Mouse (Mus musculus) left cerebral cortex, adult 18-20 months (tissue): Measurements from ENCODE around the gene Lrrc8e. TPM values are rescaled to one million over a fixed set of nuclear protein-coding genes. Genes with fewer than 3 reads are reported as not detected.

Experiments used
- DNase-seq, 2 experiments: peaks; one replicate each; pipeline ENCODE4 v3.0.0; 2021 to 2022; ENCODE audit warnings: low spot score in 2 of 2, mixed read lengths in 1 of 2
- long read RNA-seq, 2 experiments: library from polyadenylated mRNA; stranded (forward); transcript quantifications; one replicate each; pipeline ENCODE4 v2.0.0; 2021
- total RNA-seq, 2 experiments: library from RNA; stranded (reverse); gene quantifications; 2 replicates each; pipeline ENCODE4 v1.2.3; 2021

The Lrrc8e gene
- total RNA-seq = under 1 TPM in 1 of 2 experiments, not detected in 1; 0.33 TPM
- long read RNA-seq, experiment 1 = 0 reads
- long read RNA-seq, experiment 2 = 0 reads

DNA sequence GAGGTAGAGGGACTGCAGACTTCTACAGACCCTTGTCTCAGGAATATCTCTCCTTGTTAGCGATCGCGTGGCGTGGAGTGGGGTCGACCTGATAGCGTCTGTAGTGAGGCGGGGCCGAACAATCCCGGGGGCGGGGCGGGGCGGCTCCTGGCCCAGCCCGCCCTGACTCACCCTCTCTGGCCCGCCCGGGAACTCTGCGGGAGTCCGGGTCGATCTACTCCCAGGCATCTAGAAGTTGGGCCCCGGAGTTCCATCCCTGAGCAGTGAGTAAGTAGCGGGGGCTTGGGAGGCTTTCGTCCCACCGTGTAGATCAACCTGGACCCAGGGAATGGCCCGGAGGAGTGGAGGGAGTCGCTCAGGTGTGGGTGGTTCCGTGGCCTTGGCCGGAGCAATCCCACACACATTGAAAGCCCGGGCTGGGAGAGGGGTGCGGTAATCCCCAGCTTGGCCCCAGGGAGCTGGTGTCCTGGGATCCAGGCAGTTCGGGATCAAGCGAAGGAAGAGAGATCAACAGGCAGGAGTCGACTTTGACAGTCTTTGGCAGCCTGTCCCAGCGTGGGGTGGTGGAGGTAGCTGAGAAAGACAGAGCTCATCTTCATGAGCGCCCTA, at the start of gene Lrrc8e:
Gene Lrrc8e, plus strand, starts transcription at position 89 of the 609 bp plus-strand sequence.
- DNase-seq = no peak

DNA sequence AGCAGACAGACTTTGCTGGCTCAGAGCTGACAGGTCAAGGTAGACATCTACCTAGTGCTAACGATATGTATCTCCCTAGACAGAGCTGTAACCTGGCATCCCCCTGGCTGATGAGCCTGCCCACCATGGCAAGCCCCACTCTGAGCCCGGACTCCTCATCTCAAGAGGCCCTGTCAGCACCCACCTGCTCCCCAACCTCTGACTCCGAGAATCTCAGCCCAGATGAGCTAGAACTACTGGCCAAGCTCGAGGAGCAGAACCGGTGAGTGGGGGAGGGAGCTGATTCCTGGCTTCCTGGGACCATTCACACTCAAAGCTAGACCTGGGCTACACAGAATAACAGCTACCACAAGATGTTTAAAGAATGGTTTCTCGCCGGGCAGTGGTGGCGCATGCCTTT, 43.2 kb upstream of the Lrrc8e start:
- no peak for DNase-seq

DNA sequence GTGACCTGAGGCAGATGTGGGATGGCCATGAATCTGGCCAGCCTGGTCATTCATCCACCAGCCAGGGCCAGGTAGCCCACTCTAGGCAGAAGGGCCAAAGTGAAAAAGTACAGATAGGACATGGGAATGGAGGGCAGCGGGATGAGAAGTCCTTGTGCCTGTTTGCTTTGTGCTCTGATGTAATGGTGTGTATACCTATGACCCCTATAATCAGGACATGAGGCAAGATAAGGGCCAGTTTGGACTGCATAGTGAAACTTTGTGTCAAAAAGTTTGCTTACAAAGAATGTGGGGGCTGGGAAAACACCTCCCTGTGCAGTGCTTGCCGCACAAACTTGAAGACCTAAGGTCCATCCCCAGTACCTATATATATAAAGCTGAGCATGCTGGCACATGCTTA, 40.5 kb upstream of the Lrrc8e start:
- no peak for DNase-seq

DNA sequence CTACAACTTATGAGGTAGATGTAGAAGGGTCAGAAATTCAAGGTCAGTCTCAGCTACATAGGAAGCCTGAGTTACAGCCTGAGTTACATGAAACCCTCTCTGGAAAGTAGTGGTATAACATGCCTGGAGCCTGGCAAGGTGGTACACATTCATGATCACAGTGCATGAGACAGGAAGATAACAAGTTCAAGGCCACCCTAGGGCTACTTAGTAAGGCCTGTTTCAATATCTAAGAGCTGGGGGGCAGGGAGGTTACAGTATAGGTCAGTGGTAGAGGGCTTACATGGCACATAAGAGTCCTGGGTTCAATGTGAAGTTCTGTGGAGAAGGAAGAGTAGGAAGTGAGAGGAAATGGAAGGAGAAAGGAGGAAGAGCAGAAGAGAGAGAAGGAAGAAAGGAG, 38.0 kb upstream of the Lrrc8e start:
- DNase-seq = no peak

DNA sequence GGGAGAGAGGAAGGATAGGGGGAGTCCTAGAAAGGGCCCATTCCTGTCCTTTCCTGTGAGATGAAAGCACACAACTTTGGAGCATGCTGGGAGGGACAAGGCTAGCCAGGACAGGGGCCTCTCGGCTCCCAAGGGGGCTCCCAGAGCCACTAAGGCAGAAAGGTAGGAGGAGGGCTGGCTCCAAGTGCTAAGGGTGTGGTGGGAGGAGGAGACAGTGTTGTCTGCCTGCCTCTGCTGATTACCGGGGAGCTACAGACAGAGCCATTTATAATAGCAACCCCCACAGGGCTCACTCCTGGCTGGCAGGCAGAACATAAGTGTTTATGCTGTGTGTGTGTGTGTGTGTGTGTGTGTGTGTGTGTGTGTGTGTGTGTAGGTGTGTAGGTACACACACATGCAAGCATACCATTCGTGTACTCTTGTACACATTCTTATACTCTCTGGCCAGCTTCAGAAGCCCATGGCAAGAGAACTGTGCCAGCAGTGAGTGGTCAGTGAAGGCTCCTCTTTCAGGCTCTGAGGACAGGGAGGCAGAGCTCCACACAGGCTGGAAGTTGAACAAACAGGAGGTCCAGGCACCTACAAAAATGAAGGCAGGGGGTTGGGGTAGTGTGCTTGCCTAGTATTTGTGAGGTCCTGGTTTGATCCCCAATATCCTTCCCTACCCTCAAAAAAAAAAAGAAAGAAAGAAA, 37.5 kb upstream of the Lrrc8e start:
- DNase-seq = no peak

DNA sequence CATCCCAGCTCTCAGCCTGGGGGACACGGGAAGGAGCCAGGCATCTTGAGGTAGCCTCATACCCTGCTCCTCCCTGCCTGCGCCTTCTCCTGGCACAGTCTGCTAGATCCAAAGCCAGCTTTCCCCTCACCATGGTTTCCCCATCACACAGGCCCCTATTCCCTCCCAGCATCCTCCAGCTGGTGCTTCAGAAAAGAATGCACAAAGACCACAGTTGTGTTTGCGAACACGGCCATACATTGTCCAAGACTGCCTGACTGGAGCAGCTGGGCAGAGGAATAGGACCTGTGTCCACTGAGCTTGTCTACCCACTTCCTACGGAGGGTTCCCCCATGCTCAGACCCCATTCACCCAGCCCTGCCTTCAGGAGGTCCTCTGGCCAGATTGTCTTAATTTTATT, 34.3 kb upstream of the Lrrc8e start:
- DNase-seq = no peak

DNA sequence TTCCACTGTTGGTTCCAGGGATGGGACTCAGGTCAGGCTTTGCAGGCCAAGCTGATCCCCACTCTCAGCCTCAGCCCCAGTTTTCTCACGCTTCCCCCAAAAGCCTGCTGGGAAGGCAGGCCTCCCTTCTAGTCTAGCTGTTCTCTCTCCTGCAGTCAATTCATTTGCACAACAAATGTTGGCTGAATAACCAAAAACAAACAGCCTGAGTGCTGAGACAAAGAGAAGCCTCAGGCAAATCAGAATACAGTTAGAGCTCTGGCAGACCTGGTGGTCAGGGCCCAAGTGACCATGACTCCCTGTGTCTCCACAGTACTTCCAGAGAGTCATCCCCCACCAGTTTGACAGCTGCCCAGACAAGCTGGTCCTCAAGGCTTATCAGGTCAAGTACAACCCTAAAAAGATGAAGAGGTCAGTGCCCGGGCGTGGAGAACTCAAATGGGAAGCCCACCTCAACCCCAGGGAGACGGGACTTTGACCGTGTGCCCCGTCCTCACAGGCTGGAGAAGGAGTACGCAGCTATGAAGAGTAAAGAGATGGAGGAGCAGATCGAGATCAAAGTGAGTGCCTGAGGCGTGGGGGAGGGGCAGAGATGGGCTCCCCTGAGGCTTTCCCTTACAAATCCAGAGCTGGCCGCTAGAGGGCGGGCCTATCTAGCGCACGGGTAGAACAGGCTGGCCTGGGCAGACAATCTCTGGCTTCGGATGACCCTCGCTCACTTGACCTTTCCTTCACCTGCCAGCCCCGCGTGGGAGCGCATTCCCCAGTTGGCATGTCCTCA, 33.6 kb upstream of the Lrrc8e start:
- DNase-seq = peak; percentile 91 to 92

DNA sequence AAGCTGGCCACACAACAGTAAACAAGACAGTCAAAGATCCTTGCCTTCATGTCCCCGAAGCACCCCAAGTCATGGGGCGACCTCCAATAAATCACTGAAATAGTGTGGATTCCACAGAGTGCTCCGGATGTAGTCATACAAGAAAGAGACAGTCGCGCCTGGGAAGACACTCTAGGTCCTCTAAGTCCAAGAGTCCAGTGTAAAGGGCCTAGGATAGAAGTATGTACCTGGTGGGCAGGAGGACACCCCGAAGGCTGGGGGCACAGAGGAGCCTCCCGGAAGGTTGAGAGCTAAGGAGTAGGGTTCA, 33.1 kb upstream of the Lrrc8e start:
- DNase-seq = no peak

DNA sequence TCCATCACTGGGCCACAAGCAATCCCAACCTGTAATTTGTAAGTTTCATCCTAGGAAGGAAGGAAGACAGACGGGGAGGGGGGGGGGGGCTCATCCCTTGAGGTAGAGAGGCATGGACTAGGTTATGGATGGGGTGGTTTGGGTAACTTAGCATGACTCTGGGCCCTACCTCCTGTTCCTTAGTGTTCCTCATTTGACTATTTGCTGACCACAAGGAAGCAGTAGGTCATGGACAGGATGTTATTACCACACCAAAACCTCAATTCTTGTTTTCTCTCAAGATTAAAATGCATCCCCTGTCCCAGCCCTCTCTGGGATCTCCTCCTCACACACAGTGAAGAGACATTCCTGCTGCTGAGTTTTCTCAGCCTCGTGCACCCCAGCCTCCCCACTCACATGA, 25.3 kb upstream of the Lrrc8e start:
- no peak for DNase-seq

DNA sequence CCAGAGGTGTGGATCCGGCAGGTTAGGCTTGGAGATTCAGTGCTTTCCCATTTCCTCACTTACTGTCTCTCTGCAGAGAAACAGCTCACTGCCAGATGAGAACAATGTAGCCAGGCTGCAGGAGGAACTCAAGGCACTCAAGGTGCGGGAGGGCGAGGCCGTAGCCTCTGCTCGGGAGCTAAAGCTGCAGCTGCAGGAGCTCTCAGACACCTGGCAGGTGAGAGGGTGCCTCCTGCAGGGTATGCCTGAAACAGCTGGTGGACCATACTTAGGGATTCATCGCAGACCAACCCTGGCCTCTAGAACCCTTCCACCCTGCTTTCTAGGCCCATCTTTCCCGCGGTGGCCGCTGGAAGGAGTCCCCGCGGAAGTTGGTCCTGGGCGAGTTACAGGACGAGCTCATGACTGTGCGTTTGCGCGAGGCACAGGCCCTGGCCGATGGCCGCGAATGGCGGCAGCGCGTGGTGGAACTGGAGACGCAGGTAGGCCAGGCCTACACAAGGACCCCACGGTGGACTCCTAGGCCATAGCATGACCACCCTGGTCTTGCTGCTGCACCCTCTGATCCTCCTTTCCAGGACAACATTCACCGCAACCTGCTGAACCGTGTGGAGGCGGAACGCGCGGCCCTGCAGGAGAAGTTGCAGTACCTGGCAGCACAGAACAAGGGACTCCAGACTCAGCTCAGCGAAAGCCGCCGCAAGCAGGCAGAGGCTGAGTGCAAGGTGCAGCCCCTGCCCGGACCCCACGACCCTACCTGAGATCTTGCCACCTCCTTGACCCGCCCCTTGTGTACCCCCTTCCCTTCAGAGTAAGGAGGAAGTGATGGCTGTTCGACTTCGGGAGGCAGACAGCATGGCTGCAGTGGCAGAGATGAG, 21.1 kb upstream of the Lrrc8e start:
- no peak for DNase-seq

DNA sequence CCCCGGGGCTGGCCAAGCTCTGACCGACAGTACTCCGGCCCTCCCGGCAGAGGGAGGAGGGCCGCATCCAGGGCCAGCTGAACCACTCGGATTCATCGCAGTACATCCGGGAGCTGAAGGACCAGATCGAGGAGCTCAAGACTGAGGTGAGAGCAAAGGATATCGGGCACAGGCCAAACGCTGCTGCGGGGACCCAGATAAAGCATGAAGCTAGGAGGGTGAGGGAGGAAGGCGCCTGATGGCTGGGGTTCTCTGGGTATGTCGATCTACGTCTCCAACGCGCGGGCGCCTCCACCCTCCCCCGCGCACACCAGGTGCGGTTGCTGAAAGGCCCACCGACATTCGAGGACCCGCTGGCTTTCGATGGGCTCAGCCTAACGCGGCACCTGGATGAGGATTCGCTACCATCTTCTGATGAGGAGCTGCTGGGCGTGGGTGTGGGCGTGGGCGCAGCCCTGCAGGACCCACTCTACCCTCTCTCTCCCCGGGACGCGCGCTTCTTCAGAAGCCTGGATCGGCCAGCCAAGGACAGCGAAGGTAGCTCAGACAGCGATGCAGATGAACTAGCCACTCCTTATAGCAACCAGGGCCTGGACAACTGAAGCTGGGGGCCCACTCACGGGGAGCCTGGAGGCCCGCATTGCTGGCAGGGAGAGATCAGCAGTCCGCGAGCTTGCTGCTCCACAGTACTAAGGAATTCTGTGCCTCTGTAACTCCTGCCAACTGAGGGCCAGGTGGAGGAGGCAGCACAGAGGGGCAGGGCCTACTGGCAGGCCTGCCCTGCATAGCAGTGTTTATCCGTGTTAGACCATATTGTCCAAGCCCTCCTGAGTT, 20.2 kb upstream of the Lrrc8e start:
- DNase-seq = peak in 1 of 2 experiments; percentile 44

DNA sequence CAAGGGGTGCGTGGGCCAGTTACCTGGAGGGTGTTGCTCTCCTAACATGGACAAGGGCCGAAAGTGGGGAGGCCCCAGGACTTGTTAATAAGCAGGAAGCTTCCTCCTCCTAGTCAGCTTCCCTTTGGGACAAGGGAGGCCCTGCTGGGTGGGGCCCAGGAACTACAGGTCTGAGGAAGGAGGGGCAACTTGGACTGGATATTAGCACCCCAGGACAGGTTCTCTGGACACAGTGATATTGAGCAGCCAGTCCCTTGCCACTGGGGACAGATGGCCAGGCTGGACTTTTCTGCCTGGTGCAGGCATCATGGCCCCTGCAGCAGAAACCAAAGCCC, 19.6 kb upstream of the Lrrc8e start:
- no peak for DNase-seq

DNA sequence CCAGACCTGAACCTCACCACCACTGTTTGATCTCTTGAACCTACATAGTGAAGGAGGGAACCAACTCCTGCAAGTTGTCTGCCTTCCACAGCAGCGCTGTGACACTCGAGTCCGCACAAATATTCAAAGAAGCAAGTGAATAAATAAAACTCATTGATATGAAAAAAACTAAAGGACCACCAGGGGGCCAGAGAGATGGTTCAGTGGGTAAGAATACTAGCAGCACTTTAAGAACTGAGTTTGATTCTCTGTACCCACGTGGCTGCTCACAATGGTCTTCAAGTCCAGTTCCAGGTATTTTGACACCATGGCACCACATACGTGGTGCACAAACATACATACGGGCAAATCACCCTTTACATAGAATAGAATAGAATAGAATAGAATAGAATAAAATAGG, 15.5 kb upstream of the Lrrc8e start:
- DNase-seq = no peak

DNA sequence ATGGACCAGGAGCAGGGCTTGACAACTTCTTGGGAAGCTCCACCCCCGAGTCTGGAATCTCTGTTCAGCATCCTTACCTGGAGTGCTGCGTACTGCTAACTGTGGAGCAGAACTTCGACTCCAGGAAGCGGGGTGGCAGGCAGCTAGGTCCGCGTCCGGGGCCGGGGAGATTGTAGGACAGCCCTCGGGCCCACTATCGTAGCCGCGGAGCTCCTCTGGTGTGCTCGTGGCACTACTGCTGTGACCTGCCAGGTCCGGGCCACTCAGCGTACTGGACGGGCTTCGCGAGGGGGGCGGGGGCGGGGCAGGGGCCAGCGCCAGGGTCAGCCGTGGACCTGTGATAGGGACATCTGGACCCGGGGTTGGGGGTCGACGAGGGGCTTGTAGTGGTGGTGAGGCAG, 13.8 kb upstream of the Lrrc8e start:
- no peak for DNase-seq

DNA sequence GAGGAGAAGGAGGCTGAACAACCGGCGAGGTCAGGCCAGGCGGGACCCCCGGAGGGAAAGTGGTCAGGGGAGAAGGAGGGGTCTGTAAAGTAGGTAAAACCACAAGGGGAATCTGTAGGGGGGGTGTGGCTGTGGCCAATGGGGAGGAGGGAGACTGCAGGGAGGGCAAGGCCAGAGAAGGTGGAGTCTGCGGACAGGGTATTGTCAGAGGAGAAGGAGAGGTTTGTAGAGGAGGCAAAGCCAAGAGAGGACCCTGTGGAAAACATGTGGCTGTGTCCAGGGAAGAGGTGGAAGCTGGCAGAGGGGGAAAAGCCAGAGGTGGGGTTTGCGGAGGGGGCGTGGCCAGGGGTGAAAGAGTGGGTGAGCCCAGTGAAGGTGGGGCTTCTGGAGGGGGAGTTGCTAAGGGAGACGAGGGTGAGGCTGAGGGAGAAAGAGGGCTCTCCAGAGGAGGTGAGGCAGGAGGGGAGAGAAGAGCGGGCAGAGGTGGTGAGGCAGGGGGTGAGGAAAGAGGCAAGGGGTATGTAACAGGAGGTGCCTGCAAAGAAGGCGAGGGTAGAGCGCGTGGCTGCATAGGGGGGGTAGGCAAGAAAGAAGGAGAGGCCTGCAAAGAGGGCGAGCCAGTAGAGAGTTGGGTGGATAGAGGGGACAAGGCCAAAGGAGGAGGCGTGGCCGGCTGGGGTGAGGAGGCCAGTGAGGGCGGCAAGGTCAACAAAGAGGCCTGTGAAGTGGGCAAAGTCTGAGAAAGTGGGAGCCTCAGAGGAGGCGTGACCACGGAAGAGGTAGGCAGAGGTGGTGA, 13.2 kb upstream of the Lrrc8e start:
- DNase-seq = no peak

DNA sequence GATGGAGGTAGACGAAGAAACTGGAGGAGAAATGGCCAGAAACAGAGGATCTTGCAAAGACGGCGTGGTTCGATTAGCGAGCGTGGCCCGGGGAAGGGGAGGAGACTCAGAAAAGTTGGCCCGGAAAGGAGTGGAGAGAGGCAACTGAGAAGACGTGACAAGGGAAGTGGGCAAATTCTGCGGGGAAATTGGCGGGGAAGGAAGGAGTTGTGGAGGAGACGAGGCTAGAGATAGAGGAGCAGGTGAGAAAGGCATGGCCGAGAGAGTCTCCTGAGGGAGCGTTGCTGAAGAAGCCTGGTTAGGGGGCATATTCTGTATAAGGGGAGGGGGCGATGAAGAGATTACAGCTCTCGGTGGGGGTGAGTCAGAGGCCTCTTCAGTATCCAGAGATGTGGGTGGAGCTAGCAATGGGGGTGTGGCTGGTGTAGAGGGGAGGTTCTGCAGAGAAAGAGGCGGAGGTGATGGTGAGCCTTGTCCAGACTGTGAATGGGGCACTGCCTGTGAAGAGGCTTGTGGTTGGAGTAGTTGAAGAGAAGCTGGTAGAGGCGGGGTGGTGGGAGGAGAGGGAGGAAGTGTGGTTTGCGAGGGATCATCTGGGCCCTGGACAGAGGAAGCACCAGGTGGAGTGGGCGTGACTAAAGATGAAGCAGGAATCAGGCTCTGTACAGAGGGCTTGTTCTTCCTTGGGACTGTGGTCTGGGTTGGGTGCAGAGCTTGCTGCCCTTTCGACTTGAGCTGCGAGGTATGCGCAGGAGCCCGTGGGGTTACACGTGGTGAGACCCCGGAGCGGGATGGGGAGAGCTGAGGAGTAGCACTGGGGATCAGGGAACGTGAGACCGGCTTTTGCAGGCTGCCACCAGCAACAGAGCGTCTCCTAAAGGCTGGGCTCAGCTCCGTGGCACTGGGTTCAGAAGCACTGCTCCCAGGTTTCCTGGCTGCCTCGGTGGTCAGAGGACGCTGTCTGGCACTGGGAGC, 12.3 kb upstream of the Lrrc8e start:
- DNase-seq = peak in 1 of 2 experiments; percentile 25

DNA sequence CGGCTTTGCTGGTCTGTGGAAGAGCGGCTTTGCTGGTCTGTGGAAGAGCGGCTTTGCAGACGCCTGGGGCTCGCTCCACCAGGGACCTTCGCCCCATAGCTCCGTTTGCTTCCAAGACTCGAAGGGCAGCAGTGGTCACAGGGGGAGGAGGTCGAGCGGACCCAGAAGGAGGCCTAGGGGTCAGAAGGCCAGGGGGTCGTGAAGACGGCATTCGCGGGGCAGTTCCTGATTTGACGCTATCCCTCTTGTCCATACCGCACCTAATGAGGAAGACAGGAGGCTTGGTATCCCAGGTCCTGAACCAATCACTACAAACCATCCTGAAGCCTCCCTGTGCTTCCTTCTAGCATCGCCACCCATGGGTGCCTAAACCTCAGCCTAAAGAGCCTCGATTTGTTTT, 10.3 kb upstream of the Lrrc8e start:
- DNase-seq = peak in 1 of 2 experiments; percentile 22

DNA sequence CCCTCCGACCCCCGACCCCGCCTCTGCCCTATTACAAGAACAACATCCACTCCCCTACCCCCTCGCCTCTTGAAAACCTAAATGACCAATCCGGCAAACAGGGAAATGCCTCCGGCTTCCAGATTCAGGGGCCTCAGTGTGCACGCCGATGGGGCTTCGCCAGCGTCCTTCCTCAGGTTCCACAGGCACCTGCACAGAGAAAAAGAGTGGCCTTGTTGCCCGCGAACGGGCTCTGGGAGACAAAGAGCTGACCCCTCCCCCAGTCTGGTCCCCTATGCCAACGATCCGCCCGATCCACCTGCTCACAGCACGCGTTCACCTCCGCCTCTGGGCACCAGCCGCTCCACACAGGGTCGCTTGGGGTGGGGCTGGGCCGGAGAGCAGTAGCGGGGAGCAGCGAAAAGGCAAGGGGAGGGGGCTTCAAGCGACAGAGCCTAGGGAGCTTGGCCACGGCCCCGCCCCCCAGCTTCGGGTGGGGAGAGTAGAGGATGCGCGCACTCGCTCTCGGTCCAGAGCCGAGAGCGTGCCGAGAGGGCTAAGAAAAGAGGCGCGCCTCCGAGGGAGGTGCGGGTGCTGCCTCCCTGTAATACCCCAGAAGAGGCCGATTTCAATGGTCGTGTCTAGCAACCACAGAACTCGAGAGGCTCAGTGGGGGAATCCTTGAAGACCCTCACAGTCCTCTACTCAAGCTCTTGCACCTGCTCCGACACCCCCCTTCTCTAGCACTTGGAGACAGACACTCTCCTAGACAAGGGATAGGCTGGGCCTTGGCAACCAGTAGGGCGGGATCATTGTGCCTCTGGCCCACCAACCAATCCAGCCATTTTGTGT, 9.6 kb upstream of the Lrrc8e start, which contains the start of gene Prr36:
Gene Prr36, minus strand, starts transcription at position 669 of the 831 bp plus-strand sequence.
- peak in 1 of 2 experiments; percentile 63 for DNase-seq
